Mouse (Mus musculus): ENCODE data around the gene Aldoc. TPM values are rescaled to one million over a fixed set of nuclear protein-coding genes. Genes with fewer than 3 reads are reported as not detected.
A peak's percentile ranks its signal among the peaks of the same experiment; 100 is the strongest.
"Not testable (repeated sequence)": the region's sequence is repeated elsewhere in the genome, so short reads cannot be mapped to it uniquely, and the experiment has no call there.

Aldoc gene
- 100 to 1,000 TPM; 733 to 876 TPM for total RNA-seq (2021)
- long read RNA-seq, experiment 1, transcript Aldoc-202 (8 exons, 1,700 nt): minor isoform, 129 of 2,285 reads
- long read RNA-seq, experiment 1, transcript Aldoc-201 (9 exons, 2,786 nt): major isoform, 2,014 of 2,285 reads
- long read RNA-seq, experiment 1, partial matches to known transcripts: 53 of 2,285 reads
- long read RNA-seq, experiment 1, other reads (novel, unspliced or antisense): 89 of 2,285 reads
- long read RNA-seq, experiment 2, transcript Aldoc-202 (8 exons, 1,700 nt): minor isoform, 84 of 1,836 reads
- long read RNA-seq, experiment 2, transcript Aldoc-201 (9 exons, 2,786 nt): major isoform, 1,631 of 1,836 reads
- long read RNA-seq, experiment 2, partial matches to known transcripts: 76 of 1,836 reads
- long read RNA-seq, experiment 2, other reads (novel, unspliced or antisense): 45 of 1,836 reads

DNA sequence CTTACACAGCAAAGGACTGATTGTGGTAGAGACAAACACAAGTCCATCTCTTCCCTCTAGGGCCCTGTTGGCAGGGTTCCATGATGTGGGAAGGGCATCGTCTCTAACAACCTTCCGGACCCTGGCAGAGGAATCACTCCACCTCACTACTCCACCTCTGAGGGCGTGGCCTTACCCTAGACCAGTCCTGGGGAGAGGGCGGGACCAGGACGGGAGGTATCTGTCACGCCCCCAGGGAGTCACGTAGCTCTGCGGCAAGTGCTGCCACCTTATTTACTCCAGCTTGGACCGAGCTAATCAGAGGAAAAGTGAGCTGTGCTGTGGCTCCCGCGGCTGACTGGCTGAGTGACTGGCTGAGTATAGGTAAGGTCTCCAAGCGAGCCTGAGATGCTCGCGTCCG is at the start of gene Aldoc:
Aldoc (plus strand) TSS at position 109 of the 400 bp plus-strand sequence.
- peak; percentile 77 to 85 for DNase-seq (ENCODE audit: low spot score in 2 of 2)

DNA sequence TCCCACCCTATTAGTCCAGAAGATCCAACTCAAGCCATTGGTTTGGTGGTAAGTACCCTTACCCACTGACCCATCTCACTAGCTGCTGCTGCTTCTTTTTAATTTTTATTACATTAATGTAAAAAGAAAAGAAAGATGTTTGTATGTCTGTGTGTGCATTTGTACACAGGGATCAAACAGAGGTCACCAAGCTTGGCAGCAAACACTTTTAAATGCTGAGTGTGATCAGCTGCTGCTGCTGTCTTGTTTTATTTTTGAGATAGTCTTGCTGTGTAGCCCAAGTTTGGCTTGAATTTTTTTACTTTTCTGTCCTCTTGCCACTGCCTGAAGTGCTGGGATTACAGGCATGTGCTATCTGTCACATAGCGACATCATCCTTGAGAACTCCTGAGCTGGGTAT is 47.2 kb upstream of the Aldoc start:
- no peak for DNase-seq (ENCODE audit: low spot score in 2 of 2)

DNA sequence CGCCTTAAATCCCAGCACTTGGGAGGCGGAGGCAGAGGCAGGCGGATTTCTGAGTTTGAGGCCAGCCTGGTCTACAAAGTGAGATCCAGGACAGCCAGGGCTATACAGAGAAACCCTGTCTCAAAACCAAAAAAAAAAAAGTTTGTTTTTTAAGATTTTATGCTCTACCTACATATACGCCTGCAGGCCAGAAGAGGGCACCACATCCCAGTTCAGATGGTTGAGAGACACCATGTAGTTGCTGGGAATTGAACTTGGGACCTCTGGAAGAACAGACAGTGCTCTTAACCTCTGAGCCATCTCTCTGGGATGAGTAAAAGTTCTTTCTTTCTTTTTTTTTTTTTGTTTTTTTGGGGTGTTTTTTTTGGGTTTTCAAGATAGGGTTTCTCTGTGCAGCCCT is 46.6 kb upstream of the Aldoc start:
- not testable (repeated sequence) for DNase-seq (ENCODE audit: low spot score in 2 of 2)

DNA sequence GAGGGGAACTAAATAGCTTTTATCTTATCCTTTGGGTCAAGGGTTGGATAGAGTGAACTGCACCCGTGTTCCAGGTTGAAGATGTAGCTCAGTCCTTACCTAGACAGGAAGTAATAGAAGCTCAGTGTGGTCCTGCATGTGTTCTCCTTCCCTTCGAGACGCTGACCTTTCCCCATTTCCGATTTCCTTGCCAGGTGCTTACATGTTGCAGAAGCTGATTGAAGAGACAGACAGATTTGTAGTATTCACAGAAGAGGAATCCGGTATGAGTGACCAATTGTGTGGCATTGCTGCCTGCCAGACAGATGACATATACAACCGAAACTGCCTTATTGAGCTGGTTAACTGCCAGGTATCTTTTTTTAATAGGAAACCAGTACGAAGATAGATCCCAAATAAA is 43.9 kb upstream of the Aldoc start:
- DNase-seq (ENCODE audit: low spot score in 2 of 2): no peak

DNA sequence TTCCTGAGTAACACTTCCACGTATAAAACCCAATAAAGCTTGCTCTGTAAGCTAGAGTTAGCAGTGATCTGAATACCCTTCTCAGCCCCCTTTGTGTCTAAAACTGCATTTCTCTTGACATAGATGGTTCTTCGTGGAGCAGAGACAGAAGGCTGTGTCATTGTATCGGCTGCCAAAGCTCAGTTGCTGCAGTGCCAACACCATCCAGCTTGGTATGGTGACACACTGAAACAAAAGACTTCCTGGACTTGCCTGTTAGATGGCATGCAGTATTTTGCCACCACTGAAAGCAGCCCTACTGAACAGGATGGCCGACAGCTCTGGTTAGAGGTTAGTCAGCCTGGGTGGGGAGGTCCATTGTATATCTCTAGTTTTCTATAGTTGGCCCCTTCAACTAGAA is 43.2 kb upstream of the Aldoc start:
- no peak for DNase-seq (ENCODE audit: low spot score in 2 of 2)

DNA sequence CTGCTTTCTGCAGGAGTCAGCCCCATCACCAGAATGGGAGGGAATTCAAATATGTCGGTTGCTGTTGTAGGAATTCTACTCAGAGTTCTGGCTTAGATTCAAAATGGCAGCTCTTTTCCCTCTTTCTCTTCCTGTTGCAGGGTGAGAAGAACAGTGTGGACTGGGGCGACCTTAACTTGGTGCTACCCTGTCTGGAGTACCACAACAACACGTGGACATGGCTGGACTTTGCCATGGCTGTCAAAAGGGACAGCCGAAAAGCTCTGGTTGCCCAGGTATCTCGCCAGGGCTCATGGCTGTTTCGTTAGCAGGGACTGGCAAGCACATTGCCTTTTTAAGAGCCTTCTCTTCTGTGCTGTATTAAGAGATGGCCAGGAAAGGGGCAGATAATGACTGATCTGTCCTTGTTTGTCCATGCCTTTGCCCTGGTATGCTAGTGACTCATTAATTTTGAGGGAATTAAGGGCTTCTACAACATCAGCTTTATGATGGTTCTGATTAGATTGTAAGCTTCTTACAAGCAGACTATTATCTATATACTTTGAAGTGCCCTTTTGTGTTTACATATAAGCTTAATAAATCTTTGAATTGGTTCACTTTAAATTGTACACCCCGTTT is 33.5 kb upstream of the Aldoc start:
- no peak for DNase-seq (ENCODE audit: low spot score in 2 of 2)

DNA sequence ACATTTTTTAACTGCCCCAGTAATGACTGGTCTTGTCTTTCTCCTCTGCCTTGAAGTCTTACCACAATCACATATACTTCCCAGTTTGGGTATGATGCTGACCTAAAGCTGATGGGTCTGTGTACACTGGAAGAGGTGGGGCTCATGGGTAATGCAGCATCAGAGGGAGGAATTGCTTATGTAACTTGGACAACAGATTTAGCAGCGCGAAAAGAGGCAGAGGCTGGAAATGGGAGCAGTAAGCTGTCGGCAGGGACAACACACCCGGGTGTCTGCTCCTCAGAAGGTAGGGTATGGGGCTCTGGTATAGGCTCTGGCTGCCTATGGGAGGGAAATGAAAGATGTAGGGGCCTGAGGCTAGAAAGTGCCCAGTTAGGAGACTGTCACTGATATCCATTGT is 32.1 kb upstream of the Aldoc start, which contains the start of gene BC030499:
BC030499 (plus strand) TSS at position 188 of the 400 bp plus-strand sequence.
- peak; percentile 46 to 68 for DNase-seq (ENCODE audit: low spot score in 2 of 2)

DNA sequence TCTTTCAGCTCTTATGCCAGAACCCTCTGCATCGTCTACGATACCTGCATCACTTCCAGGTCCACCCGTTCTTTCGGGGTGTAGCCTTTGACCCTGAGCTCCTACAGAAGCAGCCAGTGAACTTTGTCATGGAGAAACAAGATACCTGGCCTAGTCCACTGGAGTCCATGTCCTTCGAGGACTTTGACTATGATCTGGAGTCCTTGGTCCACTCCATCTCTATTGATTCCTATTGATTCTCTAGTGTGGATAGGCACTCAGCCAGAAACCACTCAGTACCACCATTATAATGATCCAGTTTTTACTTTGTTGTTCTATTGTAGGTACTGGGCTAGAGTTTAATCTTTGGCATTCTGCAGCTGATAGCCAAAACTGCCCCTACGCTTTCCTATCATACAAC is 28.2 kb upstream of the Aldoc start:
- no peak for DNase-seq (ENCODE audit: low spot score in 2 of 2)

DNA sequence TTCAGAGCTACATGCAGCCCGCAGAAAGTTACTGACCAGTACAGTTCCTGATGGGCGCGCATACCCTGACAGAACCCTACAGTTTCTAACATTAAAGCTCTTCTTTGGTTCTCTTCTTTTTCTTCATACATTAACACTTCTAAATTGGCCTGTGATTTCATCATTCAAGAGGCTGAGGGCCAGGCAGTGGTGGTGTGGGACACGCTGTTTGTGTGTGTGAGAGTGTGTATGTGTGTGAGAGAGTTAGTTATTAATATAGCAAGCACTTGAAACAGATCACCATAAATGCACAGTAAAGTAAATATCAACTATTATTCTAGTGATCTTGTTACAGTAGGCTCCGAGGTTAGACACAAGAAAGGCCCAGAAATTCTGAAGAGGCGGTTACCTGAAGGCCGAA is 21.9 kb upstream of the Aldoc start:
- no peak for DNase-seq (ENCODE audit: low spot score in 2 of 2)

DNA sequence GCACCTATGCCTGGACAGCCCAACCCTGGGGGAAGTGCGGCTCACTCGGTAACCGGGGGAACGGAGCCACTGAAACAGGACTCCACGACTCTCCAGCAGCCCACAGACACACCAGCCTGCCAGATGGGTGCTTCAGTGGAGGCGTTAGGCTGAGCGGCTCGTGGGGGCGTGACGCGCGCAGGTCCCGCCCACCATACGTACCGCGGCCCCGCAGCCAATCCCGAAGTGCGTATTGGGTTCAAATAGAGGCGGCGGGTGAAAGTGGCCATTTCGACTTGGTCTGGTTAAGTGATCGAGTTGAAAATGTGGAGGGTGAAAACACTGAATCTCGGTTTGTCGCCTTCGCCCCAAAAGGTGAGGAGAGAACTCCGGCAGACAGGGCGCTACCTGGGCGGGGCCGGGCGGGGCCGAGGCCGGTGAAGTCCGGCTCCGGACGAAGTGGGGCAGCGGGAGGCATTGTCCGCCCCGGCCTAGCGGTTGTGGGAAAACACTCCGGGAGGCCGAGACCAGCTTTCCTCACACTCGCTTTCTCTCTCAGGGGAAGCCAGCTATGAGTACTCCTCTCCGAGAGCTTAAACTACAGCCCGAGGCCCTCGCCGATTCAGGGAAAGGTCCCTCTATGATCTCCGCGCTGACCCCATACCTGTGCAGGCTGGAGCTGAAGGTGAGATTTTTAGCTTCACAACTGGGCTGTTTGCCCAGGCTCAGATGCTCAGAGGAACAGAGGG is 21.2 kb upstream of the Aldoc start, which contains the start of gene Spag5:
Spag5 (plus strand) TSS at position 173 of the 728 bp plus-strand sequence.
- peak; percentile 86 to 94 for DNase-seq (ENCODE audit: low spot score in 2 of 2)

DNA sequence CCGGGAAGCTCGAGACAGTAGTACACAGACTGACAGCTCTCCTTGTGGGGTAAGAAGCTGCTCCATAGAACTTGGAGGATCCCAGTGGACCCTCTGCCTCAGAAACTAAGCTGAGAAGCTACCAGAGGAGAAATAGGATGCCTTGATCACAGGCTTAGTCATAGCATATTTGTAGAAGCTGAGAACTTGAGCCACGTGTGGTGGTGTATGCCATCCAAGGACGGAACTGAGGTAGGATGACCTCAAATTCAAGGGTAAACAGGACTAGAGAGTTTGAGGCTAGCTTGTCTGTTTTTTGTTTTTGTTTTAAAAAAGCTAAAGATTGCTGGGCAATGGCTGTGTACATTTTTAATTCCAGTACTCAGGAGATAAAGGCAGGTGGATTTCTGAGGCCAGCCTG is 17.5 kb upstream of the Aldoc start:
- no peak for DNase-seq (ENCODE audit: low spot score in 2 of 2)

DNA sequence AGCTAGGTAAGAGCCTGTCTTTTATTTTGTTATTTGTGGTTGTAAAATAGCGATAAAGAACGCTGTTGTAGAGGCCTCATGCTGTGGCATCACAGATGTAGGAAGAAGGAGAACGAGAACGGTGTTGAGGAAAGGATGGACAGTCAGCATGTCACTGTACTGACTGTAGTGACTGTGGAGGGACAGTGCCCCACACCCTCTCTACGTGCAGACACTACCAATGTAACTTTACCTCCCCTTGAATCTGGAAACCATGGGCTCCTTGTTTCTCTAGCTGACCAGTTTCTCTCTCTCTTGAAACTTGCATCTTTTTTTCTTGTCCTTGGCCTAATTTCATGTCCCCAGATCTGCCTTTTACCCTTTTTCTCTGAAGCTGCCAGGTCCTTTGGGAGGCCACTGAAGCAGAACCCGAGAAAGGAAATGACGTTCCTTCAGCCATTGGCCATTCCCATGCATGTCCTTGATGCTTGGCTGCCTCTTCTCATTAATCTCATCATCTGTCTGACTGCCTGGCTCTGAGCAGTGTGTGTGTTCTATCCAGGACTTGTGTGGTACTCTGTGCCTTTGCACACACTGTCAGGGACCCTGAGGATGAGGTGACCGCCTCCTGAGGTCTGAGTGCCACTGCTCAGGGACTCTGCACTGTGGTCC is 11.8 kb upstream of the Aldoc start:
- DNase-seq (ENCODE audit: low spot score in 2 of 2): no peak

DNA sequence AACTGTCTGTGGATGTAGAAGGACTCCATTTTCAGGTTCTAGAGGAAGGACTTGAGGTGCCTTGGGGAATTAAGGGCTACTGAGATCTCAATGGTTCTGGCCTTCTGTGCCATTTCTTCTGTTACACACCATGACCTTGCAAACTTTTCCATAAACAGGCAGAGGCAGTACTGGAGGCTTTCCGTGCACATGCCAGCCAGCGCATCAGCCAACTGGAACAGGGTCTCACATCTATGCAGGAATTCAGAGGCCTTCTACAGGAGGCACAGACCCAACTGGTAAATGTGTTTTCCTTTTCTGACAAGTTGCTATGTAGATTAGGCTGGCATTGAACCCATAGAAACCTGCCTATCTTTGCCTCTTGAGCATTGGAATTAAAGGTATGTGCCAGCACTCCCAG is 9.1 kb upstream of the Aldoc start:
- DNase-seq (ENCODE audit: low spot score in 2 of 2): no peak

DNA sequence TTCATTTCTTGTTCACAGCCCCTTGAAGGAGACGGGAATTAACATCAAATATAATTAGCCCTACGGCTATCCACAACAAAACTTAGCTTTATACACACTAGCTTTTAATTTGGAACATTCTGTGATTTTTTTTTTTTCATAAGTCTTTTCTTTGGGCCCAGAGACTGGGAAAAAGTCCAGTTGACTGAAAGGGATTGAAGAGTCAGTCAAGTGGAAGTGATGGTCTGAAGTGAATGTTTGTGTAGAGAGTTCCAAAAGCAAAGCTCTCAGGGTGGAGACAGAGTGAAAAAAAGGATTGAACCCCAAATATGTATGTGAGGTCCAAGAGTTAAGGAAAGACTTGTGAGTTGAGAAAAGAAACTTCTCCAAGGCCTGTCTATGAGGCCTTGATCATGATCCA is 4.4 kb upstream of the Aldoc start:
- DNase-seq (ENCODE audit: low spot score in 2 of 2): no peak

DNA sequence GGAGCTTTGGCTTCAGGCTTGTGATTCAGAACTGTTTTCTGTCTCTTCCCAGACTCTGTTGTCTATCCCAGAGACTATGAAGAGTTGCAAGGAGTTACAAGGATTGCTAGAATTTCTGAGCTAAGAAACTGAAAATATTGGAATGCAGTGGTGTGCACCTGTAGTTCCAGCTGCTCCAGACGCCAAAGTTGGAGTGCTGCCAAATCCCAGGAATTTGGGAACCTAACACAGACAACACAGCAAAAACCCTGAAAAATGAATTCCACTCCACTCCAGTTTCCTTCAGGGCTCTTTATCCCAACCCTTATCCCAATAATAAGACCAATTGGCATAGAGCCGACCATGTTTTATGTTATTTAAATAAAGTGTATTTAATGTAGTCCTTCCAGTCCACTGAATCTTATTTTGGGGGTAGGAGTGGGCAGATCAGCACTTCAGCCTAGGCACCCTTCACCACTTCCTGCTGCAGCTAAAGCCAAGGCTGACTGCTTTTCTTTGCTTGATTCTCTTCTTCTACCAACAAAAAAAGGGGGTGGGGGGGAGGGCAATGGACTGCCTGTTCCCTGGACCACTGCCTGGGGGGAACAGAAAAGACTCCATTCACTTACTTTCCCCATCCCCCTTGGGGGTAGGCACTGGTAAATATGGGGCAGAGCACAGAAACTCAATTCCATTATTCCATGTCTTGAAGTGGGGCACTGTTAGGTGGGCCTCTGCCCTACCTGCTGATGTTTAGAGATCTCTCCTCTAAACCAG is 514 bp upstream of the Aldoc start:
- no peak for DNase-seq (ENCODE audit: low spot score in 2 of 2)

DNA sequence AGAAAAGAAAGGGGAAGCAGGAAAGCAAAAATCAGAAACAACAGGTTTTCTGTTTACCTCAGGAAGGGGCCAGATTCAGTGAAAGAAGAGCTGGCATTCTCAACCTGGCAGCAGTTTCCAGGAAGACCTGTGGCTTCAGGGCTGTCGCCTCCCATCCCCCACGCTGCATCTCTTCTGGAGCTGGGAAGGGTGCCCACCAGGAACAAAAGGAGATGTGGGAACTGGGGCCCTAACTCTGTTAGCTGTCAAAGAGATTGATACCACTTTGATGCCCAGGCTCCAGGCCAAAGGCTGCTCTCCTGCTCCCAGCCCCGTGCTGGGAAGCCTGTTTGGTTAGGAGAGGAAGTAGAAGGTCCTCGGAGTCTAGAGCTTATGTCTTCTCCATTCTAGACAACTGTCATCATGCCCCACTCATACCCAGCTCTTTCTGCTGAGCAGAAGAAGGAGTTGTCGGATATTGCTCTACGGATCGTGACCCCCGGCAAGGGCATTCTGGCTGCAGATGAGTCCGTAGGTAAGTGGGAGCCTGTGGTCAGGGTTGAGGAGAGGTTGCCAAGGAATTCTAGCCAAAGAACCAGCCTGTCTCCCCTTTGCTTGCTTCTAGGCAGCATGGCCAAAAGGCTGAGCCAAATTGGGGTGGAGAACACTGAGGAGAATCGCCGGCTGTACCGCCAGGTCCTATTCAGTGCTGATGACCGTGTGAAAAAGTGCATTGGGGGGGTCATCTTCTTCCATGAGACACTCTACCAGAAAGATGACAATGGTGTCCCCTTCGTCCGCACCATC is 1.4 kb downstream of the Aldoc start:
- peak in 1 of 2 experiments; percentile 32 for DNase-seq (ENCODE audit: low spot score in 2 of 2)

DNA sequence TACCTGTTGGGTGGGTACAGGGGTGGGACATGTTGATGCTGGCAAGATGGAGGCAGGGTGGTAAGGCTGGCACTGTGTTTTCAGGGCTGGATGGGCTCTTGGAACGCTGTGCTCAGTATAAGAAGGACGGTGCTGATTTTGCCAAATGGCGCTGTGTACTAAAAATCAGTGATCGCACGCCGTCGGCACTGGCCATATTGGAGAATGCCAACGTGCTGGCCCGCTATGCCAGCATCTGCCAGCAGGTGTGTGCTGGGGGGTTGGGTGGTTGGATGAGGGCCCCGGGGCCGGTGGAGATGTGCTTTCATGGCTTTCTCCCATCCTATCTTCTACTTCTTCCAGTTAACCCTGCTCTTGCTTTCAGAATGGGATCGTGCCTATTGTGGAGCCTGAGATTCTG is 2.2 kb downstream of the Aldoc start:
- DNase-seq (ENCODE audit: low spot score in 2 of 2): no peak

DNA sequence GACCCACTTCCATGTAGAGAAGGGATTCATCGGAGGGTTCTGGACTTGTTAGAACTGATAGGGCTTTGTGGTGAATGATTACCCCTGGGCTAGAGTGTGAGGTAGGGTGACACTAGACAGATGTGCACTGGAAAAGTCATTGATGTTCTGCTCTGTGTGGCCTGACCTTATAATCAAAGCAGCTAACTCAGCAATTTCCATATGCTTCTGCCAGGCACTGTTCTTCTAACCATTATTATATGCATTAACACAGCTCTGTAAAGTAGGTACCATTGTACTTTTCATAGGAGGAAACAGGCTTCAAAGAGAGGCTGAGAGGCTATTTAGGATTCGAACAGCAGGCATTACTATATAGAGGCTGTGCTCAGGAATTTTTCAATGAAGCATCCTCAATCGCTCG is 4.4 kb downstream of the Aldoc start:
- DNase-seq (ENCODE audit: low spot score in 2 of 2): no peak

DNA sequence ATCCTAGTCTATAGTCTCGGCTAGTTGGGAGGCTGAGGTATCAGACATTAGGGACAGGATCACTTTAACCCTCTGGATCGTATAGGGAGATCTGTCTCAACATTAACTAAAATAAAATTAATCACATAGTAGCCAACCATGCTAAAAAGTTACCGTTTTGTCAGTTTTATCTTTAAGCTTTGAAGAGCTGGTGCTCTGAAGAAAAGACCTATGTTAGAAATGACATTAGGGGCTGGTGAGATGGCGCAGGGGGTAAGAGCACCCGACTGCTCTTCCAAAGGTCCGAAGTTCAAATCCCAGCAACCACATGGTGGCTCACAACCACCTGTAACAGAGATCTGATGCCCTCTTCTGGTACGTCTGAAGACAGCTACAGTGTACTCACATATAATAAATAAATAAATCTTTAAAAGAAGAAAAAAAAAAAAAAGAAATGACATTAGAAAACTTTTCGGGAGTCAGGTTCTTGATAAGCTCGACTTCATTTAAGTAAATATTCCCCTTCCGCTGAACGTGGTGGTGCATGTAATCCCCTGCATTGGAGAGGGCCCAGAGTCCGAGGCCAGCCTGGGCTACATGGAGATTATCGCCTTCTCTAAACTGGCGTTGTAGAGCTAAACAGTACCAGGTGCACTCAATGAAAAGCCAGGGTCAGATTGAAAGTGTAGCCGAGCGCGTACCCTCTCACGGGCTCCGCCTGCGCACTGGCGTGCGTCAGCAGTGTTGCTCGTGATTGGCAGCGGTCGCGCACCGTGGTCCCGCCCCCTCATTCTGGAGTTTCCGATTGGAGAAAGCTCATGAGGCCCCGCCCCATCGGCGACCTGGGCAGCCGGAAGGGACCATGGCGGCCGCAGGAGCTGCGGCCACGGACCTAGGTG is 5.1 kb downstream of the Aldoc start, which contains the start of gene Pigs:
Pigs (plus strand) TSS at position 782 of the 878 bp plus-strand sequence.
- peak; percentile 96 to 97 for DNase-seq (ENCODE audit: low spot score in 2 of 2)
